Mouse (Mus musculus) CD4-positive, CD25-positive, alpha-beta regulatory T cell, adult 2 months (primary cell): ENCODE results near the gene Chac1.
A peak's percentile ranks its signal among the peaks of the same experiment; 100 is the strongest.

Experiments
- DNase-seq: peaks from one replicate; pipeline ENCODE4 v3.0.0-alpha.2; 2012; ENCODE audit warnings: low read depth, low spot score

The Chac1 gene

DNA sequence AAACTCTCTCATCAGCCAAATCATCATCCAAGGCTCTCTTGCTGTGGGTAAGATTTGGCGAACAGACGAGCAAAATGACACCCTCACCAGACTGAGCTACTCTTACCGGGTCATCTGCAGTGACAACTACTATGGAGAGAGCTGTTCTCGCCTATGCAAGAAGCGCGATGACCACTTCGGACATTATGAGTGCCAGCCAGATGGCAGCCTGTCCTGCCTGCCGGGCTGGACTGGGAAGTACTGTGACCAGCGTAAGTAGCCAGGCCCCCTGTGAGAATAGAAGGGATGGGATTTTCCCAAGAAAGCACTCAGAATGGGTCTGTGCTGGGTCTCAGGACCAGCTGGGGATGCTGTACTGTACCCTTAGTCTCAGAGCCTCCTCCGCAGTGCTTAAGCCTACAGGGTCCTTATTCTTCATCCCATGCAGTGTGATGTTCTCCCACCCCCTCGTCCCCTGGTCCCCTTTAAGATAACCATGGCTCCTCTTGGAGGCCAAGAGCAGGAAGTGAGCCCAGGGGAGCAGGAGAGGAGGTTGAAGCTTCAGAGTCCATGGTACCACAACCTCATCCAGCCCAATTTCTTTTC, 23.0 kb upstream of the Chac1 start:
- DNase-seq = no peak

DNA sequence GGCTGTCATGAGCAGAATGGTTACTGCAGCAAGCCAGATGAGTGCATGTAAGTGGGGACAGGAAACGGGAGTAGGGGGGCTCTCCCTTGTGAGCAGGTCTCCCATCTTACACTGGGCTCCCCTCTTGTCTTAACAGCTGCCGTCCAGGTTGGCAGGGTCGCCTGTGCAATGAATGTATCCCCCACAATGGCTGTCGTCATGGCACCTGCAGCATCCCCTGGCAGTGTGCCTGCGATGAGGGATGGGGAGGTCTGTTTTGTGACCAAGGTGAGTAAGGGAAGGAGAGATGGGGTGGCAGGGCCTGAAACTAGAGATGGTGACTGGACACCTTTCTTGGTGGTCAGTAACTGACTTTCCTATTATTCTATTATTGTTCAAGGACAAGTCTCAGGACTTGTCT, 22.5 kb upstream of the Chac1 start:
- no peak for DNase-seq

DNA sequence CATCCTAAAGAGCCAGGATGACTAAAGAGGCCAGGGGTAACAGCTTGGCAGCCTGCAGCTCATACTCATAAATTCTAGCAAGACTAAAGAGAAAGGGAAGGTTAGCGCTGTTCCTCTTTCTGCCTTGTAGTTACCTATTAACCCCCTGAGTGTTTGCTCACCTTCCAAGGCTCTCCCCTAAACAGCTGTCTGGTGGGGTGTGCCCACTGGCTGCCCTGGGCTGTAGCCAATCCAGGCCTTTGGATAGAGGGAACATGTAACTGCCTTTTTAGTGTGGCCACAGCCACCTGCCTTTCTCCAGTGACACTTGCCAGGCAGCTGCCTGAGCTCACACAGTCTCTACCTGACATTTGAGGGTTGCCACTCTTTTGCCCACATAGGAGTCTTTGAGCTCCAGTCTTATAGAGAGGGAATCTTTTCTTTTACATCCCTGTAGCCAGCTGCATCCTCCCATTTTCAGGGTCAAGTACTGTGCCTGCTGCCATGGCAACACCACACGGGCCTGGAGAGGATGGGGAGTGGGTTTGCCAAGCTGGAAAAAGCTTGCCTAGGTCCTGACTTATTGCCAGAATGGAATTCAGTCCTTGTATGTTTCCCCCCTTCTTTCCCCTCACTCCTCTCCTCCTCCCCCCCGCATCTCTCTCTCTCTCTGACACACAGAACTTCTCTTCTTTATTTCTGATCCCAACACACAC, 21.8 kb upstream of the Chac1 start:
- DNase-seq = no peak

DNA sequence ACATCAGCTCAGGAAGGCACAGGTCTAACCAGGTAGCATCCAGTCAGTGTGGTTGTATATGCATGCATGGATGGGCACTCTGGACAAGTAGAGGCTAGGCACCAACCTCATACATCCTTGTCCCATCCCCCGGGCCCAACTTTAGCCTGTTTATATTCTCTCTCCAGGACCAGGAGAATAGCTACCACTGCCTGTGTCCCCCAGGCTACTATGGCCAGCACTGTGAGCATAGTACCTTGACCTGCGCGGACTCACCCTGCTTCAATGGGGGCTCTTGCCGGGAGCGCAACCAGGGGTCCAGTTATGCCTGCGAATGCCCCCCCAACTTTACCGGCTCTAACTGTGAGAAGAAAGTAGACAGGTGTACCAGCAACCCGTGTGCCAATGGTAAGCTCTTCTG, 20.2 kb upstream of the Chac1 start:
- no peak for DNase-seq

DNA sequence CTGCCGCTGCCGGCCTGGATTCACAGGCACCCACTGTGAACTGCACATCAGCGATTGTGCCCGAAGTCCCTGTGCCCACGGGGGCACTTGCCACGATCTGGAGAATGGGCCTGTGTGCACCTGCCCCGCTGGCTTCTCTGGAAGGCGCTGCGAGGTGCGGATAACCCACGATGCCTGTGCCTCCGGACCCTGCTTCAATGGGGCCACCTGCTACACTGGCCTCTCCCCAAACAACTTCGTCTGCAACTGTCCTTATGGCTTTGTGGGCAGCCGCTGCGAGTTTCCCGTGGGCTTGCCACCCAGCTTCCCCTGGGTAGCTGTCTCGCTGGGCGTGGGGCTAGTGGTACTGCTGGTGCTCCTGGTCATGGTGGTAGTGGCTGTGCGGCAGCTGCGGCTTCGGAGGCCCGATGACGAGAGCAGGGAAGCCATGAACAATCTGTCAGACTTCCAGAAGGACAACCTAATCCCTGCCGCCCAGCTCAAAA, 18.8 kb upstream of the Chac1 start:
- DNase-seq = no peak

DNA sequence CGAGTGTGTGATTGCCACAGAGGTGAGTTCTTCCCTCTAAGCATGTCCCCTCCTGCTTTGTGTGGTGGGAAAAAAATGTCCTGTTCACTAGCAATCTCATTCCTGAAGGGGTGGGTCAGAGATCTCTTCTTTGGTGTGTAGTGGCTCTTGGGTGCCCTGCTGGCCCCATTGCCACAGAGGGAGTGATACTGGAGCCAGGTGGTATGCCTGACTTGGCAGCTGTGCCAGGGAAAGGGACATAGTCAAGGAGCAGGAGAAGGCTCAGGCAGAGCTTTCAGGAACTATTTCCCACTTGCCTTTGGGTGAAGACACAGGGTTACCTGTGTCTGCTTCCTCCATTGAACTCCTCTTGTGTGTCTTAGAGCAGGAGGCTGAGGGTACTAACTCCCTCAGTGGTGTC, 16.9 kb upstream of the Chac1 start:
- no peak for DNase-seq

DNA sequence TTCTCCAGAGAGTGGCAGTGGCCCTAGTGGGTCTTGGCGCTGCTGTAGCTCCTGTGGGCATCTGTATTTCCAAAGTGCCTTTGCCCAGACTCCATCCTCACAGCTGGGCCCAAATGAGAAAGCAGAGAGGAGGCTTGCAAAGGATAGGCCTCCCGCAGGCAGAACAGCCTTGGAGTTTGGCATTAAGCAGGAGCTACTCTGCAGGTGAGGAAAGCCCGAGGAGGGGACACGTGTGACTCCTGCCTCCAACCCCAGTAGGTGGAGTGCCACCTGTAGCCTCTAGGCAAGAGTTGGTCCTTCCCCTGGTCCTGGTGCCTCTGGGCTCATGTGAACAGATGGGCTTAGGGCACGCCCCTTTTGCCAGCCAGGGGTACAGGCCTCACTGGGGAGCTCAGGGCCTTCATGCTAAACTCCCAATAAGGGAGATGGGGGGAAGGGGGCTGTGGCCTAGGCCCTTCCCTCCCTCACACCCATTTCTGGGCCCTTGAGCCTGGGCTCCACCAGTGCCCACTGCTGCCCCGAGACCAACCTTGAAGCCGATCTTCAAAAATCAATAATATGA, 16.0 kb upstream of the Chac1 start:
- no peak for DNase-seq

DNA sequence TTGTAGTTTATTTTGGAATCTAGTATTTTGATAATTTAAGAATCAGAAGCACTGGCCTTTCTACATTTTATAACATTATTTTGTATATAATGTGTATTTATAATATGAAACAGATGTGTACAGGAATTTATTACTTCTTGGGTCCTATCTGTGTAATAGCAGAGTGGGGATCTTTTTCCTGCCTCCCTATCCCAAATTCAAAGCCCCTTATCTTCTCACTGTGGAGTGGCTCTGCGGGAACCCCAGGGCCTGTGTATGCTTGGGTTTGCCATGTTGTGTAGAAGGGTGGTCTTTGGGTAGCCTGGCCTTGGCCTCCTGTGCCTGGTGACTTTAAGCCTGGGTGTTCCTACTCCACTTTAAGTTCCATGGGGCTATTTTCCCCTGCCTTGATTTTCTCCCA, 15.5 kb upstream of the Chac1 start:
- DNase-seq = no peak

DNA sequence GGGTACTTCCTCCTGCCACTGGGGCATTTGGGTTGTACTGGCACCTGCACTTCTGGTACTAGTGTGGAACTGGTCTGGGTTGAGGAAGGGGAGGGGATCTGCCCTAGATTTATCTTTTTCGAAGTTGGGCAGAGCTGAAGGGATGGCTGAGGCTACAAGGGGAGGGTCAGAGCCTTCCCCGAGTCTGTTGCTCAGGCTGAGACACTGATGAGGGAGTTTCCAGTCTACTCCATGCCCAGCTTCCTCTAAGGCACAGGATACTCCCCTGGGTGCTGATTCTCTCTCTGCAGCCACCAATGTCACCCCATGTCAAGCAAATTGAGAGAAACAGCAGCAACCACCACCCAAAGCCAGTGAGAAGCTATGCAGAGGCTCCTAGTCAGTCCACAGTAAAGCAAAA, 15.0 kb upstream of the Chac1 start:
- DNase-seq = no peak

DNA sequence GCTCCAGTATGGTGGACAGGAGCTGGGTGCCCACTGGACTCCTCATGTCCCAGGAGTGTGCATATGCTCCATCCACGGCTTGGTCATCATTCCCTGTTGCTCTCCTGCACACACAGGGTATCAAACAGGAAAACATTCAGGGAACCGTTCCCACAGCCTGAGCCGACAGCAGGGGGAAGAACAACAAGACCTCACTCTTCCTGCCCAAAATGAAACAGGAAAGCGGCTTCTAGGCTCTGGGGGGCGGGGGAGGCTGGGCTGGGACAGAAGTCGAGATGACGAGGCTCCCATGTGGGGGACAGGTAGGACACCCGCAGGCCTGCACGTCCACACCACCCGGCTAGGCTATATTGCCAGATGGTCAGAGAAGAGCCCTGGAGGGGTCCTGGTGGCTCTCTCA, 14.6 kb upstream of the Chac1 start:
- peak; percentile 15 for DNase-seq

DNA sequence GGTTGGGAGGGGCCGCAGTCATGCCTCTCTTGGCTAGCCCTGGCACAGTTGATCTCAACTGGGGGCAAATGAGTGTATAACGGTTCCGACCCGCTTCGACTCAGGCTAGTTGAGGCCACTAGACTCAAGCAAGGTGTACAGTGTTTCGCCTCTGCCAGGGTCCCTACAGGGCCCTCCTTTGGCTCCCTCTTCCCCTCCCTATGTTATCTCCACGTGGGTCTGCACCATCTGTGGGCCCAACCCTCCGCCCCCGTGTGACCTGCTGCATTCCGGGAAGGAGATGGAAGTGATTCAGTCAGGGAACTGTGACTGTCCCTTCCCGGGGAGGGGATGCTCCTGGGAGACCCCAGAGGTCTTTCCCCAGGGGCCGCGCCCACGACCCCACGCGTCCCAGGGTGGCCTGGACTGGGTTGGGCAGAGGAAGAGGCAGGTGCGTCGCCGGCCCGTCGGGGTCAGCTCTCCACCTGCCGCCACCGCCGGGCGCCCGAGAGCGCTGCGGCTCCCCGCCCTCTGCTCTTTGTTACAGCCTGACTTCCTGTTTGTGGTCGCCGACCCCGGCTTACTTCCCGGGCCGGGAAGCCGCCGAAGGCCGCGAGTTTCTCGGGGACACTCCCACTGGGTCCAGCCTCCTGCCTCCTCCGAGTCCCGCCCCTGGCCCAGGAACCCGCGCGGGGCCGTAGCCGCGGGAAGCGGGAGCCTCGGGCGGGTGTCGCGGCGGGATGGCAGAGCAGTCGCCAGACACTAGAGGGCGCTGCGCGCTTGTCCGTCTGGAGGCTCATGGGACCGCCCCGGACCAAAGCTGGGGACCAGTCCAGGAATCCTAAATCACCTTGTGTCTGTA, 13.4 kb upstream of the Chac1 start:
- peak; percentile 89 for DNase-seq

DNA sequence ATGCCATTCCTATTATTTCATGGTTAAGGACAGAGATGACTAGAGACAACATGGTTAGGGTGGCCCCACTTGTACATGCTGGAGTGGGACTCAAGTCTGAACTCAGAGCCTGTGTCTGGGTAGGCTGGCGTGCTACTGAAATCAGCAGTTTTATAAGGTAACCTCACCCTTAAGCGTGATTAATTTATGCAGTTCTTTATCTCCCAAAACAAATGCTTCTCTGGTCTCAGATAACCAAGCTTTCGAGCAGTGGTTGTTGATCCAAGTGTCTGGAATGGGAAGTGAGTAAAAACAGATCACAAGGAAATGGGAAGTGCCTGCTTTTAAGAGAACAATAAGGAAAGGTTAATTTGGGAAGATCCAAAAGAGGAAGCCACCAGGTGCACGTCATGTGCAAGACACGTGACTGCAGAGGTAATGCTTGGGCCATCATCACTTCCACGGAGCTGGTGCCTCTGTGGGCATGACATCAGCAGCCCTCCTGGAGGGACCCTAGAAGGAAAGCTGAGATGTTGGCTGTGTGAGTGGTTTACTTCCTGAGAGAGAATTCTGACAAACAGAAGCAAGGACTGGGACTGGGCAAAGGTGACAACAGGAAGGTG, 6.4 kb upstream of the Chac1 start:
- no peak for DNase-seq

DNA sequence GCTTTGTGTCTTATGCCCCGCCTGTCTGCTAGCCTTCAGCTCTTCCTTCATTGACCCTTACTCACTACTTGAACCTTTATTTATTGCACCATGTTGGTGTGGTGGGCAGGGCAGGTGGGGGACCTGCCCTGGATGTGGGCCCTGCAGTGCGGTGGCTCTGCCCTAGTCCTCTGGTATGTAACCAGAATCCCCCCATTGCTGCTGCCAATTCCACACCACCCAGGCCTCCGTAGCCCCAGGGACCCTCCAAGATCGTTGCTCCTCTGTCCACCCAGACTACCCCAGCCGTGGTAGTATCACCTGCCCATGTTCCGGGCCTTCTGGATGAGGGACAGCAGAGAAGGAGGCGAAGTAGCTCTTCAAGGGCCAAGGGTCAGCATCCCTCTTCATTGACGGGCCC, 2.7 kb downstream of the Chac1 start:
- DNase-seq = no peak

DNA sequence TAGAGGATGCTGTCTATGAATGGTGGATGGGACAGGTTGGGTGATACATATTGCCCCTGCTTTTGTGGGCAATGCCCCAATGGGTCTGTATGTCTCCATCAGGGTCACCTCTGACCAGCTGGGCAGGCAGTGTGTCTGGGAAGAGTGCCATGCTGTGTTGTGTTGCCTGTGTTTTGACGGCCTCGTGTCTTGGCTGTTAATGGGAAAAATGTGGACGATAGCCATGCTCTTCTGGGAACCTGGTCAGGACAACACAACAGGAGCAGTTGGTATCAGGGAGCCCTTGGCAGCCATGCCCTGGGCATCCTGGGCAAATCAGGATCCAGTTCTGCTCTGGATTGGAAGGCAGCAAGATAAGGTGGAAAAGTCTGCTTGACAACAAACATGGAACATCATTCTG, 4.1 kb downstream of the Chac1 start:
- no peak for DNase-seq

DNA sequence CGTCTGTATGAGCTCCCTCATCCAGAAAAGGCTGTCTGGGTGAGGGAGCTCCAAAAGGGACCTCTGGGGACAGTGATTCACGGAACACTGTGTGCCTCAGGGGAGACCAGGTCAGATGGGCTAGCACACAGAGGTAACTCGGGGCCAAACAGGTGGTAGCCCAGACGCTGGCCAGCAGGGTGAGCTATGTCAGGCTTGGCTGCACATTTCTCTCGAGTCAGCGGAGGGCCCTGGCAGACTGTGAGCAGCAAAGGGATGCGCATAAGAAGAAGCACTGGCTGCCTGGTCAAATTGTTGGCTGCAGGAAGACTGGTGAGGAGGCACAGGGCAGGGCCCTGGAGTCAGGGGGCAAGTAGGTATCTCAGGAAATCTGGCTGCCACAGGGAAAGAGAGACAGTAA, 4.6 kb downstream of the Chac1 start:
- no peak for DNase-seq

DNA sequence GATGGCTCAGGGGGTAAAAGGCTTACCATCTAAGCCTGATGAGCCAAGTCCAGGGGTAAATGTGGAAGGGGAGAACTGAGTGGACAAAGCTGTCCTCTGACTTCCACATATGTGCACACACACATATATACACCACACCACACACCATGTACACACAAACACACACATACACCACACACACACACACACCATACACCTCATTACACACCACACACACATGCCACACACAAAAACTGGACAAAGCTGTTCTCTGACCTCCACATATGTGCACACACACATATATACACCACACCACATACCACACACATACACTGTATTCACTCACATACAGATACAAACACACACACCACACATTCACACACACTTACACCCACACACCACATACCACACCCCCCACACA, 5.3 kb downstream of the Chac1 start:
- no peak for DNase-seq

DNA sequence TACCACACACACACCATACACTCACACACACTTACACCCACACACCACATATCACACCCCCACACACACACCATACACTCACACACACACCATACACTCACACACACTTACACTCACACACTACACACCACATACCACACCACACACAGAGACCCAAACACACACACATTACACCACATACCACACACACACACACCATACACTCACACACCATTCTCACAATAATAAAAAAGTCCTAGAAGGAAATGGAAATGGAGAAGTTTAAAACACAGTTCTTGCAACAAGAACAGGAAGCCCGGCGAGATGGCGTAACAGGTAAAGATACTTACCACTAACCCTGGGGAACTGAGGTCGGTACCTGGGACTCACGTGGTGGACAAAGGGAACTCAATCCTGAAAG, 5.8 kb downstream of the Chac1 start:
- DNase-seq = no peak

DNA sequence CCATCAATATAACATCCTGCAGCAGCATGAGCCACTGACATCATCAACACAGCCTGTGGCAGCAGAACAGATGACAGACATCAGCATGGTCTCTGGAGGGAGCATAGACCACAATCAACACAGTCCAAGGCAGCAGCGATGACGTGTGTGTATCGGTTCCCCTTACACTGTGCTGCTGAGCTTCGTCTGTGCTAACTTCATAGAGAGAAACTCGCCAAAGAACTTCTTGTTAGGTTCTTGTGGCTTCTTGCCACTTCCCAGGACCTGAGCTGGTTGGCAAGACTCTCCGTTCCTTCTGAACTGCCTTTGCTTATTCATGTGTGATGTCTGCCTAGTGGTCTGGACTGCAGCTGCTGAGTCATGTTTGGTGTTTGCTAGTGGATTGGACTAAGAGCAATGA, 7.2 kb downstream of the Chac1 start:
- DNase-seq = no peak

DNA sequence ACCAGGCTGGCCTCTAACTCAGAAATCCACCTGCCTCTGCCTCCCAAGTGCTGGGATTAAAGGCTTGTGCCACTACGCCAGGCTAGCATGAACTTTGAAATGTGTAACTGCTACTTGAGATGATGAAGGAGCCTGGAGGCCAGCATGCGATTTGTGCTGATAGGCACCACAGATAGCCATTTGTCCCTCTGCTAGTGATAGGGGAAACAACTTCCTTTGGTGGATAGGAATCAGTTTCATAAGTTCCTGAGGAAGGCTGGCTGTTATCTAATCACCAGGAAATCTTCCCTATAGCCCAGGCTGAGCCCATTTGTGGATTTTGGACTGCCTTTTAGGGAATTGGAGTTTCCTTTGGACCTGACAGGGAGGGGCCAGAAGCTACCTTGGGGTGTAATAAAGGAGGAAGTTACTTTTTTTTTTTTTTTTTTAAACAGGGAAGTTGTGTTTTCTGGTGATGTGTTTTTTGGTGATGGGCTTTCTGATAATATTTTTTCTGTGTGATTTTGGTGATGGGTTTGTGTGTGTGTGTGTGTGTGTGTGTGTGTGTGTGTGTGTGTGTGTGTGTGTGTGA, 8.8 kb downstream of the Chac1 start:
- DNase-seq = no peak

DNA sequence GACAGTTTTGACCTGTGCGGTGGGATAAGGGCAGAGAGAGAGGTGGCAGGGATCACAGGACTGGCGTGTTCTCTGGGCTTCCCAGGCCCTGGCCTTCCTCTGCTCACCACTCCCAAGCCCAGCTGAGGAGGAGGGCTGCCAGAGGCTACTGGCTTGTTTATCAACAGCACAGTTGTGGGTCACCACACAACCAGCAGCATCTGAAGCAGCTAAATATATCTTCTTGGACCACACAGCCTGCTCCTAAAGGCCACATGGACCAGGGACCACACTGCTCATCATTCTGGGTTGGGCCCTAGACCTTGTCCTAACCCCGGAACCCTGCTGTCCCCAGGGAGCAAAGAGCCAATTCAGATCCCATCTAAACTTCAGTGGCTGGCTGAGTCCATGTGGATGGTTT, 13.9 kb downstream of the Chac1 start:
- DNase-seq = no peak

DNA sequence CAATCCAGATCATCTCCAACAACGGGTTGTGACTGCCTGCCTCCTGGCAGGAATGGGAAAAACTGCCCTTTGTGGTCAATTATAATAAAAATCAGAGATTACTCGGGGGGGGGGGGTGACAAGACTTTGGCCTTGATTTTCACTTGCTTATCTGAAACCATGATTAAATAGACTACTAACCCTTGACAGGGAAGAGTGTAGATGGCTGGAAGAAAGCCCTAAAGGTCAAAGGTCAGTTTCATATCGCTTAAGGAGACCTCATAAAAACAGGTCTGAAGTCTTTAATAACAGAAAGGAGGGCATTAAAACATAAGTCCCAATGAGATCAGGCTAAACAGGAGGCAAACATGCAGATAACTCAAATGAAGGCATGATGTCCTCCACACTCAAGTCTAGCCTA, 16.3 kb downstream of the Chac1 start:
- DNase-seq = no peak

DNA sequence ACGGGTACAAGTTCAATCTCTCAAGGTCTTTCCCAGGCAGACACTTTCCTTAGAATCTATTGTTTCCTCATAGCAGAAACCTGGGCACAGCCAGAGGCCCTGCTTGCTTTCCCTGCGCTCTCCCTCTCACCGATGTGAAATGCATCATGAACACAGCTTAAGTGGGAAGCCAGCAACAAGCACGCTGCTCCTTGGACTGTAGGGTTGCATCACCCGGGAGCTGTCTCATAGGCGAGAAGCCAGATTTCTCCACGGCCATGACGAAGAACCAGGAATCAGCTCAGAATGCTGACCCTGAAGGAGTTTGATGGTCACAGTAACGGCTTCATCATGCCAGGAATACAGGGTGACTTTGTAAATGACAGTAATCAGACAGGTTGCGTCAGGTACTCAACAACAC, 19.1 kb downstream of the Chac1 start:
- no peak for DNase-seq
